Mouse (Mus musculus) MEL (cell line): ENCODE results near the gene Pdzd7.

Experiments used
- MYC ChIP-seq: IDR thresholded peaks from 2 replicates; pipeline ENCODE4 v1.6.1; 2011; ENCODE audit warnings: low read depth, mild to moderate bottlenecking, low read length, improper control_type of control experiment, moderate library complexity
- NELFE ChIP-seq: IDR thresholded peaks from 2 replicates; pipeline ENCODE4 v1.6.1; 2011; ENCODE audit warnings: low read depth, low read length, improper control_type of control experiment

DNA sequence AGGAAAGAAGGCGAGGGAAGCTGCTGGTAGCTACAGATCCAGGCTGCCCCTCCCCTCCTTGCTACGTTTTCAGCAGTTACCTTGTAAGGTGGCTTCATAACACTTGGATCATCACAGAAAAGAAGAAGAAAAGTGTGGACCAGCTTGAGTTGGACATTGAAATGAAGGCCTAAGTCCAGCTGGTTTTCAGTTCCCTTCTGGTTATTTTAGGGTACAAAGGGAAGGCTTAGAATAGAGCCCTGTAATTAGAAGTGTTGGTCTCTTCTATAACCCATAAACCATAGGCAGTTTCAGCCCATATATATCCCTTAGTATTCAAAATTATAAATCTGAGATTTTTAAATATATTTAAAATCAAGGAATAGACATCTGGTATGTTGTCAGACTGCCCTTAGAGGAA is 64.7 kb downstream of the Pdzd7 start:
- TF ChIP-seq MYC (no peak), NELFE (no peak)
